Mouse (Mus musculus): ENCODE results near the gene Peli1. TPM values are rescaled to one million over a fixed set of nuclear protein-coding genes. Genes with fewer than 3 reads are reported as not detected.

The Peli1 gene
- polyA plus RNA-seq, 1 experiment from 2014 or later = 44.8 TPM

DNA sequence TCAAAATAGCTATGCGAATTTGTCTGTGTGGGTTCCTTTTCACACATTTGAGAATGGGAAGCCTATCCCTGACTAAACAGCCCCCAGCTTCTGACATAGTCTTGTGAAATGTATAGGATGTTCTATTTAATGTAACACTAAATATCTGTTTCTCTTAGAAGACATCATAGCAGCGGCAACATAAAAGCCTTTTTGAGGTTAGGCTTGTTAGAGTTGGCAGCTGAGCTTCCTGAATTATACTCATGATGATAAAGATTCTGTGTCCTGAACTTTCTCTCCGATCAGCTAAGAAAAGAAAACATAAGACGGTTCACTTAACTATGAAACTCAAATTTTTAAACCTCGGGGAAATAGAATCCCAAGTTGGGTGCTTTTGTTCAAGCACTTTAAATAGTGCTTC is 59.2 kb downstream of the Peli1 start:
- no peak overlapping the region for H3K4me2 ChIP-seq (replicated peaks; ENCODE audit: low read depth, low read length)
- ATAC-seq = no peak
- no peaks in the 10 kb centered on the region for H3K4me1 ChIP-seq (ENCODE audit: insufficient read depth, low read depth, low read length)
- no peak overlapping the region for H3K9ac ChIP-seq (replicated peaks; ENCODE audit: low read depth)
- H3K27ac ChIP-seq (ENCODE audit: low read length) = no peak overlapping the region
- no peak for DNase-seq (ENCODE audit: low spot score)
- H3K27me3 ChIP-seq (replicated peaks; ENCODE audit: insufficient read depth, low read length) = no peaks in the 10 kb centered on the region
- no peak for TF ChIP-seq CTCF (IDR thresholded peaks at IDR 0.05)
- no peak for TF ChIP-seq EP300 (IDR thresholded peaks at IDR 0.05)
- H3K4me3 ChIP-seq (ENCODE audit: low read depth, low read length) = no peak overlapping the region
- peaks cover 8% of the 10 kb centered on the region; the same call in 1 of the 2 replicates for H3K36me3 ChIP-seq (ENCODE audit: insufficient read depth, low read length)
- WGBS = 76% methylated on average over 5 of the region's 5 CpGs
- H3K9me3 ChIP-seq (ENCODE audit: low read length) = no peaks in the 10 kb centered on the region

DNA sequence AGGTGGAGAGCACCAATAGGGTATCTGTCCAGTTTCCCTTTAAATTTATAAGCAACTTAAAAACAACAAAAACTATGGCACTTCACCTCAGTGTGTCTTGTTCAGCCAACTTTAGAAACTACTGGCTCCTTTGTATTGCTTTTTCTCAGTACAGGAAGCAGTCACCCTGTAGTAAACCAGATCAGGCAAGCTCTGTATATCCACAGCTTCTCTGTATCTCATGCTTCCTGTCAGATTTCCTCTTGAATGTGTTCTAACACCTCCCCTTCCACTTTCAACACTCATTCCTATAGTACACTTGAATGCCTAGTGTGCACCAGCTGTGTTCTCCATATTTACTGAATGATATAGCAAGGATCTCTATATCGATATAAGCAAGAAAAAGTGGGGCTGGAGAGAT is 60.6 kb downstream of the Peli1 start:
- no peak for TF ChIP-seq EP300 (IDR thresholded peaks at IDR 0.05)
- TF ChIP-seq CTCF (IDR thresholded peaks at IDR 0.05) = no peak
- ATAC-seq = no peak
- H3K4me2 ChIP-seq (replicated peaks; ENCODE audit: low read depth, low read length) = no peak overlapping the region
- no peaks in the 10 kb centered on the region for H3K9me3 ChIP-seq (ENCODE audit: low read length)
- H3K4me3 ChIP-seq (ENCODE audit: low read depth, low read length) = no peak overlapping the region
- 92% methylated on average over 1 of the region's 1 CpGs for WGBS
- H3K27ac ChIP-seq (ENCODE audit: low read length) = no peak overlapping the region
- no peaks in the 10 kb centered on the region for H3K27me3 ChIP-seq (replicated peaks; ENCODE audit: insufficient read depth, low read length)
- H3K36me3 ChIP-seq (ENCODE audit: insufficient read depth, low read length) = peaks cover 8% of the 10 kb centered on the region; the same call in 1 of the 2 replicates
- H3K4me1 ChIP-seq (ENCODE audit: insufficient read depth, low read depth, low read length) = no peaks in the 10 kb centered on the region
- no peak for DNase-seq (ENCODE audit: low spot score)
- H3K9ac ChIP-seq (replicated peaks; ENCODE audit: low read depth) = no peak overlapping the region

DNA sequence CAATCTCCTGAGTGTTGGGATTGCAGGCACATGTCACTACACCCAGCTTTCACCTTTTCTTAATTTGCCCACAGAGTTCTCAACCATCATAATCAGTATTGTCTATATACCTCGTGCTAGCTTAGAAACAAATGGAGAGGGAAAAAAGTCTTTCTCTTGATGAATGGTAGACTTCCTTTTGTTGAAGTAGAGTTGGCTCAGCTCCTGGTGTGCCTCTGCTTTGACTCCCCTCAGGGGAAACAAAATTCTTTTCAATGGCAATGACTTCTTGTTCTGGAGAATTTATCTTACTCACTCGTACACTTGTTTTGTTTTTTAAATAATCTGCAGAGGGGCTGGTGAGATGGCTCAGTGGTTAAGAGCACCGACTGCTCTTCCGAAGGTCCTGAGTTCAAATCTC is 62.0 kb downstream of the Peli1 start:
- Histone ChIP-seq H3K36me3 (ENCODE audit: insufficient read depth, low read length) (peaks cover 5% of the 10 kb centered on the region; the same call in 1 of the 2 replicates), H3K4me2 (replicated peaks; ENCODE audit: low read depth, low read length) (no peak overlapping the region), H3K27me3 (replicated peaks; ENCODE audit: insufficient read depth, low read length) (no peaks in the 10 kb centered on the region), H3K4me1 (ENCODE audit: insufficient read depth, low read depth, low read length) (no peaks in the 10 kb centered on the region), H3K4me3 (ENCODE audit: low read depth, low read length) (no peak overlapping the region), H3K27ac (ENCODE audit: low read length) (no peak overlapping the region), H3K9ac (replicated peaks; ENCODE audit: low read depth) (no peak overlapping the region), H3K9me3 (ENCODE audit: low read length) (no peaks in the 10 kb centered on the region)
- peak; percentile 23 for ATAC-seq
- no peak for DNase-seq (ENCODE audit: low spot score)
- 68% methylated on average over 4 of the region's 4 CpGs for WGBS
- TF ChIP-seq CTCF (IDR thresholded peaks at IDR 0.05) = no peak
- TF ChIP-seq EP300 (IDR thresholded peaks at IDR 0.05) = 0 out of 2 replicates have a peak, but pooled peaks have one; percentile 14

DNA sequence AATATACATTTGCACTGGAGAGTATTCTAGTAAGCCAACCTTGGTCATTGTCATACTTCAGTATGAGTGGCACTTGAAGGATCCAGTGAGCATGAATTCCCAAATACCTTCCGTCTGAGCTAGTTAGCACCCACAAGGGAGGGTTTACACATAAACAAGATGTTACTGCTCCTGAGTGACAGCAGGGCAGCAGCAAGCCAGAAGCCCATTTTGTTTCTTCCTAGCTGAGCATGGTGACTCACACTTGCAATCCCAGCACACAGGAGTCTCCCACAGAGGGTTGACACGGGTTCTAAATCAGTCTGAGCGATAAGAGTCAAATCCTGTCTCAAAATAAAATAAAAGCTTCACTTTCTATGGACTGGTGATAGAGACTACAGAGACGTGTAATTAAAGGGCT is 66.5 kb downstream of the Peli1 start:
- H3K27me3 ChIP-seq (replicated peaks; ENCODE audit: insufficient read depth, low read length) = no peaks in the 10 kb centered on the region
- H3K4me3 ChIP-seq (ENCODE audit: low read depth, low read length) = no peak overlapping the region
- H3K4me1 ChIP-seq (ENCODE audit: insufficient read depth, low read depth, low read length) = no peaks in the 10 kb centered on the region
- no peak overlapping the region for H3K27ac ChIP-seq (ENCODE audit: low read length)
- no peak overlapping the region for H3K9ac ChIP-seq (replicated peaks; ENCODE audit: low read depth)
- no peaks in the 10 kb centered on the region for H3K36me3 ChIP-seq (ENCODE audit: insufficient read depth, low read length)
- no peaks in the 10 kb centered on the region for H3K9me3 ChIP-seq (ENCODE audit: low read length)
- TF ChIP-seq EP300 (IDR thresholded peaks at IDR 0.05) (no peak), CTCF (IDR thresholded peaks at IDR 0.05) (no peak)
- no peak overlapping the region for H3K4me2 ChIP-seq (replicated peaks; ENCODE audit: low read depth, low read length)
- DNase-seq (ENCODE audit: low spot score) (no peak), ATAC-seq (no peak)
- WGBS = 59% methylated on average over 4 of the region's 4 CpGs

DNA sequence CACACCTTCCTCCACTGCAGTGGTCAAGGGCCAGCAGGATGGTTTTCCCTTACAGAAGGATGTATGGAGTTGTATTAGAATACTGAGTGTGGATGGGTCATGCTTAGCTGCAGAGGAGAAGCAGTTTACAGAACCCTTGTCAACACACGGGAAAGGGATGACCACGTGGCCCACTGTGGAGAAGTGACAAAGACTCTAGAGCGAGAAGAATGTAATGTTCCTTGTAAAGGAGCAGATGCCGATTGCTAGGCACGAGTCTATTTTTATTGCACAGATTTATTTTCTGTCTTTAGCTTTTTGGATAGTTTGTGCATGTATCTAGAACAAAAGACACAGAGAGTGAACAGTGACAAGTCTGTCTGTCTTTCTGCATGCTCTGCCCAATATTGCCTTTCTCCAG is 71.0 kb downstream of the Peli1 start:
- WGBS = 66% methylated on average over 5 of the region's 5 CpGs
- no peaks in the 10 kb centered on the region for H3K36me3 ChIP-seq (ENCODE audit: insufficient read depth, low read length)
- no peaks in the 10 kb centered on the region for H3K27me3 ChIP-seq (replicated peaks; ENCODE audit: insufficient read depth, low read length)
- H3K27ac ChIP-seq (ENCODE audit: low read length) = no peak overlapping the region
- ATAC-seq (no peak), DNase-seq (ENCODE audit: low spot score) (no peak)
- H3K4me1 ChIP-seq (ENCODE audit: insufficient read depth, low read depth, low read length) = no peaks in the 10 kb centered on the region
- no peak overlapping the region for H3K9ac ChIP-seq (replicated peaks; ENCODE audit: low read depth)
- TF ChIP-seq EP300 (IDR thresholded peaks at IDR 0.05) (no peak), CTCF (IDR thresholded peaks at IDR 0.05) (no peak)
- H3K9me3 ChIP-seq (ENCODE audit: low read length) = no peaks in the 10 kb centered on the region
- H3K4me2 ChIP-seq (replicated peaks; ENCODE audit: low read depth, low read length) = no peak overlapping the region
- no peak overlapping the region for H3K4me3 ChIP-seq (ENCODE audit: low read depth, low read length)

DNA sequence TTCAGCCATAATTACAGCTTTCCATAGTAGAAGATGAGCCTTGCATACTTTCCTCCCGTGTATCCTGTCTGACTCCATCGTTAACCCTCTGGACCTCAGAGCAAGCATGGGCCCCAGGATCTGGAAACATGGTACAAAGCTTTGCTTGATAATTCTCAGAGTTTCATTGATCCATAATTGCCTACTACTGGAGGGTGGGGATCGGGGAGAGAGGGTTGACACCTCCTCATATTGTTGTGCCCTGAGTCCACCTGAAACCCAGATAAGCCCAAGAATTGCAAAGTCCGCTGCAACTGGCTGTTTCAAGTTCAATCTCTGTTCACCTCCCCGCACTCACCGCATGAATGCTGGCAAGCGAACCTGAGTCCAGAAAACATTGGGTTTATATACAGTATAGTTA is 72.1 kb downstream of the Peli1 start:
- 60% methylated on average over 7 of the region's 7 CpGs for WGBS
- no peak for TF ChIP-seq CTCF (IDR thresholded peaks at IDR 0.05)
- TF ChIP-seq EP300 (IDR thresholded peaks at IDR 0.05) = no peak
- Histone ChIP-seq H3K9me3 (ENCODE audit: low read length) (no peaks in the 10 kb centered on the region), H3K9ac (replicated peaks; ENCODE audit: low read depth) (no peak overlapping the region), H3K4me3 (ENCODE audit: low read depth, low read length) (no peak overlapping the region), H3K27me3 (replicated peaks; ENCODE audit: insufficient read depth, low read length) (no peaks in the 10 kb centered on the region), H3K4me2 (replicated peaks; ENCODE audit: low read depth, low read length) (no peak overlapping the region), H3K36me3 (ENCODE audit: insufficient read depth, low read length) (no peaks in the 10 kb centered on the region), H3K4me1 (ENCODE audit: insufficient read depth, low read depth, low read length) (no peaks in the 10 kb centered on the region), H3K27ac (ENCODE audit: low read length) (no peak overlapping the region)
- ATAC-seq (no peak), DNase-seq (ENCODE audit: low spot score) (no peak)

DNA sequence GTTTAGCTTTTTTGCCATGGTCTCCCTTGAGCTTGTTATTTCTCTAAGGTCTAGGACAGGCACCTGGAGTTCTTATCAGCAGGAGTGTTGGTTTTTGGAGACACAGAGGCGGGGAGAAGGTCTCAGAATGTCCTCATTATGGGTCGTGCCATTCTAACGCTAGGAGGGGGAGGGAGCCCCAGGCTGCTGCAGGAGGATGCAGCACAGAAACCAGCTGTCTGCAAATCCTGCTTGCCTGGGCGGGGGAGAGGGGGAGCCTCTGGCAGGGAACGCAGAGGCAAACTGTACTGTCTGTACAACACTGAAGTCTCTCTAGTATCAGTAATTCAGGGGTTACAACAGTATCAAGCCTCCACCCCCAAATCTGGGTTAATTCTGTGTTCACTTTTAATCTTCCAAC is 72.6 kb downstream of the Peli1 start:
- ATAC-seq = no peak
- no peak for DNase-seq (ENCODE audit: low spot score)
- no peak for TF ChIP-seq CTCF (IDR thresholded peaks at IDR 0.05)
- TF ChIP-seq EP300 (IDR thresholded peaks at IDR 0.05) = no peak
- Histone ChIP-seq H3K9me3 (ENCODE audit: low read length) (no peaks in the 10 kb centered on the region), H3K4me2 (replicated peaks; ENCODE audit: low read depth, low read length) (no peak overlapping the region), H3K4me3 (ENCODE audit: low read depth, low read length) (no peak overlapping the region), H3K4me1 (ENCODE audit: insufficient read depth, low read depth, low read length) (no peaks in the 10 kb centered on the region), H3K27me3 (replicated peaks; ENCODE audit: insufficient read depth, low read length) (no peaks in the 10 kb centered on the region), H3K27ac (ENCODE audit: low read length) (no peak overlapping the region), H3K9ac (replicated peaks; ENCODE audit: low read depth) (no peak overlapping the region), H3K36me3 (ENCODE audit: insufficient read depth, low read length) (no peaks in the 10 kb centered on the region)
- 8% methylated on average over 5 of the region's 5 CpGs for WGBS
